Mouse (Mus musculus) adrenal gland, postnatal 36 days (tissue): ENCODE measurements around the gene Bsg. TPM values are rescaled to one million over a fixed set of nuclear protein-coding genes. Genes with fewer than 3 reads are reported as not detected.
A peak's percentile ranks its signal among the peaks of the same experiment; 100 is the strongest.

Source experiments
- DNase-seq, 2 experiments: peaks; one replicate each; pipeline ENCODE4 v3.0.0; 2021; ENCODE audit warnings: mixed read lengths in 1 of 2
- long read RNA-seq, 2 experiments: library from polyadenylated mRNA; stranded (forward); transcript quantifications; one replicate each; pipeline ENCODE4 v2.0.0; 2021; ENCODE audit warnings: borderline sequencing depth in 2 of 2
- total RNA-seq, 2 experiments: library from RNA; stranded (reverse); gene quantifications; 2 replicates each; pipeline ENCODE4 v1.2.3; 2021

The Bsg gene
- 100 to 1,000 TPM; 558 to 568 TPM for total RNA-seq
- long read RNA-seq, experiment 1, transcript Bsg-201 (8 exons, 1,526 nt) = minor isoform, 29 of 1,113 reads
- long read RNA-seq, experiment 1, transcript Bsg-205 (7 exons, 1,261 nt) = major isoform, 986 of 1,113 reads
- long read RNA-seq, experiment 1, partial matches to known transcripts = 27 of 1,113 reads
- long read RNA-seq, experiment 1, other reads (novel, unspliced or antisense) = 68 of 1,113 reads
- long read RNA-seq, experiment 2, transcript Bsg-201 (8 exons, 1,526 nt) = minor isoform, 8 of 468 reads
- long read RNA-seq, experiment 2, transcript Bsg-205 (7 exons, 1,261 nt) = major isoform, 422 of 468 reads
- long read RNA-seq, experiment 2, partial matches to known transcripts = 7 of 468 reads
- long read RNA-seq, experiment 2, other reads (novel, unspliced or antisense) = 30 of 468 reads

DNA sequence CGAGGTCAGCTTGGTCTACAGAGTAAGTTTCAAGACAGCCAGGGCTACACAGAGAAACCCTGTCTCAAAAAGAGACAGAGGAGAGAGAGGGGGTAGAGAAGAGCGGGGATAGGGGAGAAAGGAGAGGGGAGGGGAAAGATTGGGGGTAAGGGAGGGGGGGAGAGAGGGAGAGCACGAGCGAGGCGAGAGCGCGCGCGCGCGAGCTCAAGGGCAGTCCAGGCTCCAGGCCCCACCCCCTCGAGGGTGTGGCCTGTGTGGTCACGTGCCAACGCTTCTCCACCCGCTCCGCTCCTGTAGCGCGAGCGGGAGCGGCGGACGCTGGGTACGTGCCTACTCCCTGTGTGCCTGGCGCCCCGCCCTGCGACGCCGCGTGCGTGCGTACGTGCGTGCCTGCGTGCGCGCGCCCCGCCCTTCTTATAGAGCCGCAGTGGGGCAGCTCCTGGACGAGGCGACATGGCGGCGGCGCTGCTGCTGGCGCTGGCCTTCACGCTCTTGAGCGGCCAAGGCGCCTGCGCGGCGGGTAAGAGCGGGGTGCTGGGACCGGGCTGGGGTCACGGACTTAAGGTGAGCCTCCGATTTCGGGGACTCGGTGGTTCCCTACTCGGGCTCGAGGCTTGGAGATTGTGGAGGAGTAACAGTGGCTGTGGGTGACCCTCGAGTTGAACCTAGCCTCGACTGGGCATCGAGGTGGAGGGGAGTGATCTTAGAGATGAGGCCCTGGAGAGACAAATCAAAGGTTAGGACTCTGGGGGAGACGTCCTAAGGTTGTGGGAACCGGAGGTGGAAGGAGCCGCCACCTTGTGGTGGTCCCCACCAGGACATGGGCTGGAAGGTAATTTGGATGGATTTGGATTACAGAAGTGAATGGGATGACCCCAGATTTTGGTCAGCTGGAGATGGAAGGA lies at the start of gene Bsg:
Gene Bsg (plus strand): TSS at position 427 of the 905 bp plus-strand sequence.
- DNase-seq = peak; percentile 99

DNA sequence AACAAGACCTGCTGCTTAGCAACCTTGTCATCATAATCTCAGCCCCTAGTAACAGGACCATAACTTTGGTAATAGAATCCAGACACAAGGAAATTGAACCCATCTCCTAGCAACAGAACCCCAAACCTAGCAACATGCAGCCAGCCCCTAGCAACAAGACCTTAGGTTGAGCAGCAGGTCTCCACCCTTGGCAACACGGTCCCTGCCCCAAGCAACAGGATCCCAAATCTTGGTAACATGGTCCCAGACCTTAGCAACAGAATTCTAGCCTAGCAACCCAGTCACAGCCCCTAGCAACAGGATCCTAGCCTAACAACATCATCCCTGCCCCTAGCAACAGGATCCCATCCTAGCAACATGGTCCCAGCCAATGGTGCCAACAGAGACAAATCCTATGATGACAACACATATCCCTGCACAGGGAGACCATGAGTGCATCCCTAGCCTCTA lies 49.3 kb upstream of the Bsg start:
- no peak for DNase-seq

DNA sequence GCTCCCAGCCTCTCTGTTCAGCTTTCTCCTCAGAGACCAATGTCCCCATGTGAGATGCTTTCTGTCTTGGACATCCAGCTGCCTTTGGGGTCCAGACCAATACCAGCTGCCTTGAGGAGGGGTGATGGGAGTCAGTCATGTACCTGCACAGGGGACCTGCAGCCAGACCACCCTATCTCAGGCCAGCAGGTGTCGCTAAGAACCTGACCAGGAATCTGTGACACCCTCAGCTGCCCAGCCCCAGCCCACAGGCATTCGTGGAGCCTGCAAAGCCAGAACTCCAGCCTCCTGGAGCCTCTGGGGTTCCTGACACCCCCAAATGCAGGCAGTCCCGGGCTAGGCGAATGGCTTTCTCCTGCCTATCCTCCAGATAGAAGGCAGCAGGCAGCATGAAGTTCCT lies 45.5 kb upstream of the Bsg start:
- no peak for DNase-seq

DNA sequence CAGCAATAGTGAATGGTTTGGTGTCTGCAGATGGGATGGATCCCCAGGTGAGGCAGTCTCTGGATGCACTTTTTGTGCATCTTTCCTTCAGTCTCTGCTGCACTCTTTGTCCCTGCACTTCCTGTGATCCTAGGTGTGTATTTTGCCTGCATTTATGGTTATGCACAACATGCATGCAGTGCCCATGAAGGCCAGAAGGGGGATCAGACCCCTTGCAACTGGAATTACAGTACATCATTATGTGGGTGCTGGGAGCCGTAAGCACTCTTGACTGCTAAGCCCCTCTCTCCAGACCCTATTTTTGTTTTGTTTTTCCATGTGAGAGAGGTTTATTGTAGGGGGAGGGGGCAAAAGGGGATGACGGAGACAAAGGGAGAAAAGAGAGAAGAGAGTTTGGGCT lies 44.0 kb upstream of the Bsg start:
- DNase-seq = no peak

DNA sequence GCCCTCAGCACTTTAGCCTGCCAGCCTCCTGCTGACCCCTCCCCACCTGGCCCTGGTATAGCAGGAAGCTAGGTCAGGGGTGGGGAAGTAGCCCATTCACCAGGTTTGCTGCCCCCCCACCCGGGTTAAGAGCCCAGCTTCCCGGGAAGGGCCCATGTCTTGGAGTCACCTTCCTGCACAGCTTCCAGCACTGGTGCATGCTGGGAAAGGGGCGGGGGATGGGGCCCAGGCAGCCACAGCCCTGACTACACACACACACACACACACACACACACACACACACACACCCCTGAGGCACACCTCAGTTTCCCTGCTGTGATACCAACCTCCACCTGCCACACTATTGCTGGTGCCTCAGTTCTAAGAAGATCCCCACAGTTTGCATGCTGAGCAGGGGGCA lies 42.4 kb upstream of the Bsg start:
- DNase-seq = no peak

DNA sequence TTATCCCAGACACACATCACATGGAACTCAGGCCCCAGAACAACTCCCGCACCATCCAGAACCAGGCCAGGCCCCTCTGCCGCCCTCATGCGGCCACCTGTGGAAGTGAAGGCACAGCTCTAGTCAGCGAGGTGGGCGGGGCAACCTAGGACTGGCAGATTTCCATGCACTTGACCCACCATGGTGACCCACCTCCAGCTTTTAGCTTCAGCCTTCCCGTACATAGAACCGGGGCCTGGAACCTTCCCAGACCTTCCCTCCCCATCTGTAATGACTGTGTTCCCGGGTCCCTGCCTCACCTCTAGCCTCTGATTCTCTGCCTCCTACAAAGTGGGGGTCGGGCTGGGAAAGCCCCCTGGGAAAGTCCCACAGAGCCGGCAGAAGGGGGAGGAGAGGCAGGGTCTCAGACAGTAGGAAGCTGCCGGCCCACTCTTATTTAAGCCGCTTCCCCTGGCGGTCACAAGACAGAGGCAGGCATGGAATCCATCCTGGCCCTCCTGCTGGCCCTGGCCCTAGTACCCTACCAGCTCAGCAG lies 40.1 kb upstream of the Bsg start, which contains the start of gene Madcam1:
Gene Madcam1 (plus strand): TSS at position 429 of the 535 bp plus-strand sequence.
- DNase-seq = peak; percentile 64 to 81

DNA sequence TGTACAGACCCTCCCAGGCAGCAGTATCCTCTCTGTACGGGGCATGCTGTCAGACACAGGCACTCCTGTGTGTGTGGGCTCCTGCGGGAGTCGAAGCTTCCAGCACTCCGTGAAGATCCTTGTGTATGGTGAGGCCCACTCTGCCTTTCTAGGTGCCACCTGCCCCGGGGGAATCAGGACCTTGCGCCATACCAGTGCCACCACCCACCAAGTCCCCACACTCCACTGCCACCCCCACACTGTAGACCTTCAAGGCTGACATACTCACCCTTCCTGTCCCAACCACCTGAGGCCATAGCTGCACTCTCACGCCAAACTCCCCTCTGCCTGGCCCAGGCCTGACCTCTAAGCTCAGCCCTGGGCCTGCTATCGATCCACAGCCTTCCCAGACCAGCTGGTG lies 39.2 kb upstream of the Bsg start:
- no peak for DNase-seq

DNA sequence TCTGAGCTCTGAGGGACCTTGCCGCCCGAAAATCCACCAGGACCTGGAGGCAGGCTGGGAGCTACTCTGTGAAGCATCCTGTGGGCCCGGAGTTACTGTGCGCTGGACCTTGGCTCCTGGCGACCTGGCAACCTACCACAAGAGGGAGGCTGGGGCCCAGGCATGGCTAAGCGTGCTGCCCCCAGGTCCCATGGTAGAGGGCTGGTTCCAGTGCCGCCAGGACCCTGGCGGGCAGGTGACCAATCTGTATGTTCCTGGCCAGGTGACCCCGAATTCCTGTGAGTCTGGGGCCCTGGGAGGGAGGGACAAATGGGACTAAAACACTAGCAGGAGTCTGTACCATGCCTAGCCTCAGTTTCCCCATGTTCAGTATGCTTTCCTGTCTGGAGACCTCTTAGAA lies 37.8 kb upstream of the Bsg start:
- no peak for DNase-seq

DNA sequence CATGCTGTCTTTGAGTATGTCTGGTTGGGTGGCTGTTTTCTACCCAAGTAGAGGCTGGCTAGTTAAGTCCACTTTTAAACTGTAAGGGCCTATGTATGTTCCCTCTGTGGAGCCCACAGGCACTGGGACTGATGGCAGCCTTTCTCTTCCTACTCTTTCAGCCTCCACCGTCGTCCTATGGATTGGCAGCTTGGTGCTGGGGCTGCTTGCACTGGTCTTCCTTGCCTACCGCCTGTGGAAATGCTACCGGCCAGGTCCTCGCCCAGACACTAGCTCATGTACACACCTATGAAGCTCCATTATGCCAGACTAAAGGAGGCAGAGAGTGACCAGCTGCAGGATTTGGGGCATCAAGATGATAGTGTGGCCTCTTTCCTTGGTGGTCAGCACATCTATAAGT lies 36.2 kb upstream of the Bsg start:
- DNase-seq = no peak

DNA sequence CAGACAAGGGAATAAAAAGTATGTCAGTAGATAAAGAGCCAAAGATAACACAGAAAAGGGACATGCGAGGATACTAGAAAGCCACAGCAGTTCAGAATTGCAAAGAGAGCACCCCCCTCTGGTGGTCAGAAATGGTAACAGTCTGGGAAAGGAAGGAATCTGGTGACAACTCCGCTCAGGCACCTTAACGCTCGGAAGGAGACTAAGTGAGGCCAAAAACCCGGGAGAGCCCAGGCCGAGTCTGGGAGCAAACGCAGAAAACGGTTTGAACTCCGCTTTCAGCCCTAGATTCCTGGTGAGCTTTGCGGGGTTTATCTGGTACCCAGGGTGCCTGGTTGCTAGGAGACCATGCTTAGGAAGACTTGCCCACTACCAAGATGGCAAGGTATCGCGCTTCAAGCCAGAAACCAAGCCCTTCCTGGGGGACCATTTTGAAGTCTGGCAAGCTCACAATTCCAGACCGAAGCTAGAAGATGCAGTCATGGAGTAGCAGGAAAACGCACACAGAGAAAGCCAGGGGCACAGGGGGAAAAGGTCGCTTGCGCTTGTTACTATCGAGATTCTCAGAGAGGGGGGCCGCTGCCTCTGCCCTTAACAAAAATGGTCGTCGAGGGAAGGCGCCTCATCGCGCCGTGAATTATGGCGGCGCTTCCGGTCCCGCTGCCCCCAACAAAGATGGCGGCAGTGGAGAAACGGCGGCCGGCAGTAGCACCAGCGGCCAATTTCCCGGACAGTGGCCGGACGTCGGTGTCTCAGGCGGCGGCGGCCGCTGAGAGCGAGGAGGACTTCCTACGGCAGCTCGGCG lies 35.3 kb upstream of the Bsg start, which contains the start of gene Tpgs1:
Gene Tpgs1 (plus strand): TSS at position 599 of the 805 bp plus-strand sequence.
- DNase-seq = peak; percentile 89 to 91

DNA sequence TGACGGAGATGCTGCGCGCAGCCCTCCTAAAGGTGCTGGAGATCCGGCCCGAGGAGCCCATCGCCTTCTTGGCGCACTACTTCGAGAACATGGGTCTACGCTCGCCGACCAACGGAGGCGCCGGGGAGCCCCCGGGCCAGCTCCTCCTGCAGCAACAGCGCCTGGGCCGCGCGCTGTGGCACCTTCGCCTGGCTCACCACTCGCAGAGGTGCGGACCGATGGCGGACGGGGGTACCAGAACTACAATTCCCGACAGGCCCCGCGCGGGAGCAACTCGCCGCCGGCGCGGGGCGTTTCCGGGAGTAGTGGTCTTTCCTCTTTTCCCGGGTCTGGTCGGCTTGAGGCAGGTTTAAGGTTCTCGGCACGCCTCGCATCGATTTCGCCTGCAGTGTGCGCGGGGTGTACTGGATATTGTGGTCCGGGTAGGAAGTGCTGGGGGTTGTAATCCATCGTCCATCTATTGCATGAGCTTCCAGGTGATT lies 34.7 kb upstream of the Bsg start:
- DNase-seq = peak; percentile 76 to 87

DNA sequence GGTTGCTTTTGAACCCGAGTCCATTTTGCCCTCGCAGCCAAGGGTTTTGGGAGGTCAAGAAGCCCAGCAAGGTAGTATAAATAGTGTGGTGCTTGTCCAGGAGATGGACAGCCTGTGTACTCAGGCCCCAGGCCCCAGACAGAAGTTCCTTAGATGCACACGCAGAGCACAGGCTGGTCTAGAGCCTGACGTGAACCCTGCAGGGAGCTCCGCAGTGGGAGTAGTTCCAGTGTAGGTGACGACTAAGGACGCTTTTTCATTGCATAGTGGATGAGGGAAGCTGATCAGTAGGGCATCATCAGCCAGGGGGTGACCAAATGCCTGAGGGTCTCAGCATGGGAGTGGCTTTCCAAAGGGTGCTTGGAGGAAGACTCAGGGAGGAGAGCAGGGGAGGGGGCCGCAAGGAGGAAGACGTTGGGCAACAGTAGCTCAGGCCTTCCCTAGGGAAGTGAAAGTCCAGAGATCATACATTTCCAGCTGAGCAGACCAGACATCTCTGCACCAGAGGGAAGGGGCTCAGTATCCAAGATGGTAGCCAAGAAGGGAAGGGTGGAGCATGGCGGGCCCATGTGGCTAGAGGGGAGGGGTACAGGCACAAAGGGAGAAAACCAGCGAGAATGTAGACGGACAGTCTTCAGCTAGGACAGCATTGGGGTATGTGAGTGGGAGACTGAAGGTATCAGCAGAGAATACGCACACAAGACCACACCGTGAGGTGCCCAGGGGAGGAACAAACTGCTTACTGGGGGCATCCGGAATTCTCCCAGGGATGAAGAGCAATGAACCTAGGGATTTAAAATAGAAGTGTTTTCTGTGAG lies 34.0 kb upstream of the Bsg start:
- no peak for DNase-seq

DNA sequence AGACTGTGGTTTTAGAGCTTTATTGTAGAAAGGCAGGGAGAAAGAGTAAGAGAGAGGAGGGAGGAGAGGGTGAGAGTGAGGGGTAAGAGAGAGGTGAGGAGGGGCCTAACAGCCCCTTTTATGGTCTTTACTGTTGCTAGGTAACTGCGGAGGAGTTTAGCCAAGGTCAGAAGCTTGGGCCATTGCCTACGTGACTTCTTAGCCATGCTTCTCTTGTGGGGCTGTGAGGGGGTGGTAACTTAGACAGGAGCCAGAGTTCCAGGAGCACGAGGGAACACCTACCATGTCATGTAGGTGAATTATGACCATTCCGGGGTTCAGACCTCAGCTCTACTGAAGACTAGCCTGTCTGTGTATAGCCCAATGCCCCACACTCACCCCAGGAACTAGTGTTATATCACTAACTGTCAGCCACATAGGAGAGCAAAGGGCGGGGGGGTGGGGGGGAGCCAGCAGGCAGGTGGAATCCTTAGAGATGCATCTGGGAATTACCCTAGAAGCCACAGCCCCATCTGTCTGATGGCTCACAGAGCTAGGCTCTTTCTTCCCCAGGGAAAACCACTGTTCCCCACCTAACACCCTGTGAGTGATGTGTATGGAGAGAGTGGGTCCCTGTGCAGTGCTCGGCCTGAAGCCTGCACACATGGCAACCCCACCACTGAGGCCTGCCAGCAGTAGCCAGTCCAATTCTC lies 32.7 kb upstream of the Bsg start:
- no peak for DNase-seq

DNA sequence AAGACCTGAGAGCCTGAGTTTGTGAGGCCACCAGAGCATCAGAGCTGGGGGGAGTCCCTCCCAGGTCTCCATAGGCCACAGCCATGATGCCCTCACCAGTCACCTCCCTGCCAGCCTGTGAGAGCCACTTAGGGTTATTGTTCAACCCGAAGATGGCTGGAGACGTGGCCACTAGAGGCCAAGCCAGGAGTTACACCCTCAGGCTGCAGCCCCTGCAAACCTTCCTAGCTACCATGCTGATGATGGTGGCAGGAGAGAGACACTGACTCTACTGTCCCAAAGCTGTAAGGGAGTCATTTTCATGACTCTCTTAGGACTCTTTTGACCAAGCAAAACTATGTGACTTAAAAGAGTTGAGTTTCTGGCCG lies 32.2 kb upstream of the Bsg start:
- no peak for DNase-seq

DNA sequence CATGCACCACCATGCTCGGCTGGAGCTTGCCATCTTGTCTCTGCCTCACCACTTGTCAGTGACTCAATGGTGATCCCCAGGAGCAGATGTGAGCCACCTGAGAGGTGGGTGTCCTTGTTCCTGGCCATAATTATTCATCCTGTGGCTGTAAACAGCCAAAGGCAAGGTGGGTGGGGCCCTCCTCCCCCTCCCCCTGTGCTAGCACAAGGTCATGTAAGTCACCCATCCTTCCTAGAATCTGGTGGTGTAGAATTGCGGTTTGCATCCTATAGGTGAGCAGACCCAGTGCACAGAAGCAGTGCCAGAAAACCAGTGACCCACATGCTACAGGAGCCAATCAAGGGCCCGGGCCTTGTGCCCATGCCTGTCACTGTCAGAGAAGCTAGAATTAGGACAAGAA lies 31.2 kb upstream of the Bsg start:
- no peak for DNase-seq

DNA sequence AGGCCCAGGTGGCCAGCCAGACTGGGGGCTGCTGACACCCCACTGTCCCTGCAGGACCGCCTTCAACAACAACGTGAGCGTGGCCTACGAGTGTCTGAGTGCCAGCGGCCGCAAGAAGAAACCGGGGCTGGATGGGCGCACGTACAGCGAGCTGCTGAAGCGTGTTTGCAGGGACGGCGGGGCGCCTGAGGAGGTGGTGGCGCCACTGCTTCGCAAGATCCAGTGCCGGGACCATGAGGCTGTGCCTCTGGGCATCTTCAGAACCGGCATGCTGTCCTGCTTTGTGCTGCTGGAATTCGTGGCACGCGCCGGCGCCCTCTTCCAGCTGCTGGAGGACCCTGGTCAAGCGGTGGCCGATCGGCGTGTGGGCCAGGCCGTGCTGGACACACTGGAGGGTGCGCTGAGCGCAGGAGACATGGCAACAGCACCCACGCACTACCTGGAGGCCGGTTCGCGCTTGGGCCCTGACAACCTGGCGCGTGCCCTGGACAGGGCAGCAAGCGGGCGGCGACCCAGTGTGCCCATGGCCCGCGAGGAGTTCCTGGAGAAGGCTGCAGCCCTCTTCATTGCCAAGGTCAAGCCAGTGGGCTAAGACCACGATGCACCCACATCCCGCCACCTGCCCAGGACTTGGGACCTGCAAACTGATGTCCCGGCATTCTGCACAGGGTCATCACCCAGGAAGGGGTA lies 28.8 kb upstream of the Bsg start:
- DNase-seq = no peak

DNA sequence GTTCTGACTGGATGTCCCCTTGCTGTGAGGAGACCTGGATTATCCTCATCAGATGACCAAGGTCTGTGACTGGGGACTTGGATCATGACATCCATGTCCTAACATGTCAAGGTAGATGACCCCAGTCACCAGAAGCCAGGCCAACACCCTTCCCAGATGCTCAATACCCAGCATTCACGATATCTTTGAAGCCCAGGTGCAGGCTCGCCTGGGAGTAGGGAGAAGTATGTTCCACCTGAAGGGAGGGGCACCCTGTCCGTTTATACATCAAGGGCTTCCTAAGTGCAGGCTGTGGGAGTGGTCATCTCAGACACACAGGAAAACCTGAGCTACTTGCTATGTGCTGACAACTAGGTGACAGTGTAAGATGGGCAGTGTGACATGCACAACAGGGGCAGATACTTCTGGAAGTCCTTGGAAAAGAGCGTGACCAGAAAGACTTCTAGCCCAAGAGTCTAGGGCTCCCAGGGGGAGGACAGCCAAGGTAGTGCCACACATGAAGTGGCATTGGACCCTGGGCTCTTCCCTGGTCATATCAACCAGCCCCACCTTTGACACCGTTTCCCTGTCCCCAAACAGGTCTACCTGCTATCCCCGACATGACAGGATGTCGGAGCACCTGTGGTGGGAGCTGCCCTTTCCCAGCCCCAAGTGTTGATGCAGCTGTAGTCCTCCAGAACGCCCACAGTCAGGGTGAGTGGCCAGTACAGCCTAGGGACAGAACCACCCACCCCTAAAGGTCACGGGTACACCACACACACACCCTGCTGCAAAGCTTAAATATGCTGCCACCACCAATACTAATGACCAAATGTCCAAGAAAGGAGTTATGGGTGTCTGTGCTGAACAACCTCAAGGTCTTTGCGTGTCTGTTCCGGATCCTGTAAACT lies 23.4 kb upstream of the Bsg start:
- peak in 1 of 2 experiments; percentile 37 for DNase-seq

DNA sequence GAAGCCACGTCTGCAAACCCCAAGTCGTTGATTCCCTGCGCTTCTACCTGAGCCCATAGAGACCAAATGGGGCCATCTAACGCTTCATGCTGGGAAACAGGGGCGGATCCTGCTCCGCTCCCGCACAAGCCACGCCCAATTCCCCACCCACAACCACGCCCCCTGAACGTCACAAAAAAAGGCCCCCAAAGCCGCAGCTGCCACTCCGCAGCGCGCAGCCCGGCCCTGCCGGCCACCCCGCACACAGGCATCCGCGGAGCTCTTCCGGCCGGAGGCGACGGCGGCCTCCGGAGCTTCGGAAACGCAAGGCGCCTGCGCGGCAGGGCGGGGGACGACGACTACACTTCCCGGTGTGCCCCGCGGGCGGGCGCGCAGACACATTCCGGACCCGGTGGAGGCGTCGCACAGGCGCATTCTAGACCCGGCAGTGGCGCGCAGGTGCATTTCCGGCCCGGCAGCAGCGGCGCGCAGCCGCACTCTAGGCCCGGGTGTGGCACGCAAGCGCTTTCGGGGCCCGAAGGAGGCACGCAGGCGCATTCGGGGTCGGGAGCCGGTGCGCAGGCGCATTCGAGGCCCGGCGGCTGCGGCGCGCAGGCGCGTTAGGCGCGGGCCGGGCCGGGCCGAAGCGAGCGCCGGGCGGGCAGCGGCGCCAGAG lies 22.6 kb upstream of the Bsg start, which contains the start of gene Cdc34:
Gene Cdc34 (plus strand): TSS at position 605 of the 655 bp plus-strand sequence.
- peak; percentile 99 for DNase-seq
